13 mouse cellular contexts compared by ENCODE assay signal in genomic region chr6:58642191-58642590, GRCm38 (mm10). TPM values are rescaled to one million over a fixed set of nuclear protein-coding genes. Genes with fewer than 3 reads are reported as not detected.
A peak's percentile ranks its signal among the peaks of the same experiment; 100 is the strongest.
DNase-seq lines count a peak whose midpoint lies in the region; ATAC-seq lines count a peak whose summit lies in the region.
"Had no signal": no experiment of that assay in that cellular context is flagged by ENCODE, and none has a peak within 500 bp of the region (broad histone marks: within the 10 kb centered on the region; RNA-seq: fewer than 3 reads in every experiment).

No protein-coding gene starts in this region.

- H3K4me1 ChIP-seq in heart, embryonic 11.5 days (ENCODE audit: control insufficient read depth, insufficient read depth, low read length), result peaks cover 18% of the 10 kb centered on the region
- peaks cover 12% of the 10 kb centered on the region for H3K4me1 ChIP-seq in lung, embryonic 15.5 days
- peaks cover 76% of the 10 kb centered on the region for H3K4me1 ChIP-seq in liver, embryonic 13.5 days (replicated peaks)
- peaks cover 9% of the 10 kb centered on the region; the same call in 1 of the 2 replicates for H3K4me1 ChIP-seq in stomach, embryonic 16.5 days (ENCODE audit: control insufficient read depth, insufficient read depth, low read length)

- H3K4me2 ChIP-seq in heart, embryonic 11.5 days, result peak overlapping the region; percentile 85
- H3K4me2 ChIP-seq in lung, embryonic 15.5 days, result no peak overlapping the region
- H3K4me2 ChIP-seq in liver, embryonic 13.5 days, result peak overlapping the region; percentile 72
- H3K4me2 ChIP-seq in stomach, embryonic 16.5 days (ENCODE audit: low read depth, low read length), result no peak overlapping the region
- H3K4me2 ChIP-seq: midbrain, embryonic 11.5 days had no signal

- H3K4me3 ChIP-seq in heart, embryonic 11.5 days (ENCODE audit: low read depth, low read length), result peak overlapping the region; percentile 73
- no peak overlapping the region for H3K4me3 ChIP-seq in lung, embryonic 15.5 days
- H3K4me3 ChIP-seq in liver, embryonic 13.5 days (replicated peaks), result peak overlapping the region; percentile 83
- H3K4me3 ChIP-seq in stomach, embryonic 16.5 days (replicated peaks; ENCODE audit: low read length), result no peak overlapping the region
- H3K4me3 ChIP-seq: neural tube, embryonic 15.5 days had no signal

- 35% methylated on average over 2 of the region's 2 CpGs for WGBS in heart, embryonic 11.5 days (ENCODE audit: insufficient replicate concordance)
- WGBS in lung, embryonic 15.5 days, result 54% methylated on average over 2 of the region's 2 CpGs
- WGBS in liver, embryonic 13.5 days (ENCODE audit: insufficient replicate concordance), result 10% methylated on average over 2 of the region's 2 CpGs
- WGBS in stomach, embryonic 16.5 days, result 69% methylated on average over 2 of the region's 2 CpGs

- peak; percentile 62 for ATAC-seq in heart, embryonic 11.5 days (replicated peaks; ENCODE audit: insufficient number of reproducible peaks, low FRiP score, low TSS enrichment)
- ATAC-seq in lung, embryonic 15.5 days (ENCODE audit: borderline replicate concordance, extremely low read depth, low FRiP score, low TSS enrichment), result peak; percentile 25; the same call in 1 of the 2 replicates
- peak; percentile 89 for ATAC-seq in liver, embryonic 13.5 days (ENCODE audit: low read depth)
- ATAC-seq in stomach, embryonic 16.5 days (ENCODE audit: insufficient read depth, low FRiP score), result peak; percentile 43

- H3K9ac ChIP-seq in heart, embryonic 11.5 days (ENCODE audit: low read depth, low read length), result no peak overlapping the region
- no peak overlapping the region for H3K9ac ChIP-seq in lung, embryonic 15.5 days
- peak overlapping the region; percentile 94 for H3K9ac ChIP-seq in liver, embryonic 13.5 days
- no peak overlapping the region for H3K9ac ChIP-seq in stomach, embryonic 16.5 days (ENCODE audit: low read length)
- H3K9ac ChIP-seq: neural tube, embryonic 15.5 days had no signal

- H3K27me3 ChIP-seq in heart, embryonic 11.5 days (ENCODE audit: control insufficient read depth, insufficient read depth, low read length), result no peaks in the 10 kb centered on the region
- no peaks in the 10 kb centered on the region for H3K27me3 ChIP-seq in lung, embryonic 15.5 days
- no peaks in the 10 kb centered on the region for H3K27me3 ChIP-seq in liver, embryonic 13.5 days
- no peaks in the 10 kb centered on the region for H3K27me3 ChIP-seq in stomach, embryonic 16.5 days (ENCODE audit: control insufficient read depth, insufficient read depth, low read length)
- H3K27me3 ChIP-seq: neural tube, embryonic 15.5 days had no signal

- no peaks in the 10 kb centered on the region for H3K9me3 ChIP-seq in heart, embryonic 11.5 days (replicated peaks; ENCODE audit: control insufficient read depth, low read length)
- no peaks in the 10 kb centered on the region for H3K9me3 ChIP-seq in lung, embryonic 15.5 days
- no peaks in the 10 kb centered on the region for H3K9me3 ChIP-seq in liver, embryonic 13.5 days (replicated peaks)
- no peaks in the 10 kb centered on the region for H3K9me3 ChIP-seq in stomach, embryonic 16.5 days (replicated peaks; ENCODE audit: control insufficient read depth, low read length)
- H3K9me3 ChIP-seq: neural tube, embryonic 15.5 days had no signal

- peak overlapping the region; percentile 54; the same call in 1 of the 2 replicates for H3K27ac ChIP-seq in heart, embryonic 11.5 days (ENCODE audit: low read depth, low read length)
- no peak overlapping the region for H3K27ac ChIP-seq in lung, embryonic 15.5 days
- H3K27ac ChIP-seq in liver, embryonic 13.5 days, result peak overlapping the region; percentile 97
- no peak overlapping the region for H3K27ac ChIP-seq in stomach, embryonic 16.5 days (ENCODE audit: low read length)
- H3K27ac ChIP-seq: neural tube, embryonic 15.5 days had no signal

- no peaks in the 10 kb centered on the region for H3K36me3 ChIP-seq in heart, embryonic 11.5 days (ENCODE audit: control insufficient read depth, insufficient read depth, low read length)
- H3K36me3 ChIP-seq in lung, embryonic 15.5 days, result no peaks in the 10 kb centered on the region
- H3K36me3 ChIP-seq in liver, embryonic 13.5 days, result peaks cover 5% of the 10 kb centered on the region; the same call in 1 of the 2 replicates
- no peaks in the 10 kb centered on the region for H3K36me3 ChIP-seq in stomach, embryonic 16.5 days (ENCODE audit: control insufficient read depth, insufficient read depth, low read length)
- H3K36me3 ChIP-seq: neural tube, embryonic 15.5 days had no signal

- DNase-seq in heart, postnatal 4 days, result no peak
- DNase-seq in lung, postnatal 25 days (ENCODE audit: low spot score), result no peak
- peak; percentile 81 for DNase-seq in liver, embryonic 13.5 days
- no peak for DNase-seq in layer of hippocampus, adult 18-20 months (ENCODE audit: low spot score in 2 of 2)
- DNase-seq in Muller cell, postnatal 12 days (ENCODE audit: inconsistent ontology term), result no peak
- DNase-seq: B cell, adult 2 months; gastrocnemius, postnatal 10 days; kidney, postnatal 4 days had no signal

RNA-seq across cellular contexts. Expression of gene Abcg2, which starts 57.9 kb away (rescaled TPM):
- 67.8 and 80.9 TPM in 2 replicates for polyA plus RNA-seq in heart, embryonic 11.5 days (2014; fragmentation: Nextera tagmentation; extraction: Ambion mirVana)
- 10 to 100 TPM; 42.0 to 51.8 TPM for total RNA-seq in heart, postnatal 4 days (2021)
- 56.9 and 57.4 TPM in 2 replicates for polyA plus RNA-seq in lung, embryonic 15.5 days (2015; fragmentation: Nextera tagmentation; extraction: Ambion mirVana)
- polyA plus RNA-seq in liver, embryonic 13.5 days (2015; fragmentation: Nextera tagmentation; extraction: Ambion mirVana), result 201 and 233 TPM in 2 replicates
- 57.1 and 61.8 TPM in 2 replicates for polyA plus RNA-seq in stomach, embryonic 16.5 days (2015; fragmentation: Nextera tagmentation; extraction: Ambion mirVana)
- total RNA-seq in layer of hippocampus, adult 18-20 months (2021), result 10 to 100 TPM; 17.4 to 20.1 TPM

Comparison
In these comparisons a context has a peak if more than half of its experiments do, and no peak if none do; other contexts are left out.
1. ATAC-seq: peak in every context shown above with its lines; median percentile 89 in liver, embryonic 13.5 days; 62 in heart, embryonic 11.5 days; 43 in stomach, embryonic 16.5 days; 25 in lung, embryonic 15.5 days.
2. H3K27ac ChIP-seq: peak in heart, embryonic 11.5 days (single experiment) and liver, embryonic 13.5 days (single experiment); none in lung, embryonic 15.5 days (single experiment) and stomach, embryonic 16.5 days (single experiment).
3. H3K4me2 ChIP-seq: peak in heart, embryonic 11.5 days (single experiment) and liver, embryonic 13.5 days (single experiment); none in lung, embryonic 15.5 days (single experiment) and stomach, embryonic 16.5 days (single experiment).
4. H3K4me3 ChIP-seq: peak in heart, embryonic 11.5 days (single experiment) and liver, embryonic 13.5 days (single experiment); none in lung, embryonic 15.5 days (single experiment) and stomach, embryonic 16.5 days (single experiment).